Mouse (Mus musculus): Measurements from ENCODE around the gene Csf2rb.
"Not testable (repeated sequence)": the region's sequence is repeated elsewhere in the genome, so short reads cannot be mapped to it uniquely, and the experiment has no call there.

Csf2rb gene

GRCm38 (mm10) chr15:78325671-78326339 is at the start of gene Csf2rb:
Gene Csf2rb, plus strand, starts transcription at chr15:78325752.
- no peak for DNase-seq (ENCODE audit: low read depth, low spot score)

GRCm38 (mm10) chr15:78278308-78278707 is 47.2 kb upstream of the Csf2rb start:
- no peak for DNase-seq (ENCODE audit: low read depth, low spot score)

- no peak for DNase-seq (ENCODE audit: low read depth, low spot score)
Observed at GRCm38 (mm10) chr15:78287941-78288340, 37.6 kb upstream of the Csf2rb start.

- DNase-seq (ENCODE audit: low read depth, low spot score), result not testable (repeated sequence)
Observed at GRCm38 (mm10) chr15:78289775-78290174, 35.8 kb upstream of the Csf2rb start.

GRCm38 (mm10) chr15:78293228-78293627 is 32.3 kb upstream of the Csf2rb start:
- DNase-seq (ENCODE audit: low read depth, low spot score), result not testable (repeated sequence)

DNA sequence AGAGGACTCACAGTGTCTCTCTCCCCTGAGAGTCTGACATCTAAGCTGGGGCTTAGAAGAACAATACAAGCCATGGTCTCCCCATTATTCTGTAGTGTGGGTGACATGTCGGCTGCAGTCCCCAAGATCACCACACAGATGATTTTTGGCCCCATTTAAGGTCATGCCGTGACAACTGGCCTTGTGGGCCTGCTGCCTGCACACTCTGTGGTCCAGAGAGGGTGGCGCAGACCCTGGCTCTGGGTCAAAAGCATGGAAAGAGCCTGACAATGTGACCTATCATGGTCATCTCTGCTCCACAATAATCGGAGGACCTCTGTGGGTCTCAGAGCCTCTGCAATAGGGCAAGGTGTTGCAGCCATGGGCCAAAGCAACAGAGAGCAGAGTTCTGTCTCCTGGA is 31.8 kb upstream of the Csf2rb start:
- DNase-seq (ENCODE audit: low read depth, low spot score), result no peak

- DNase-seq (ENCODE audit: low read depth, low spot score), result no peak
Observed at GRCm38 (mm10) chr15:78298558-78298957, 27.0 kb upstream of the Csf2rb start.

DNA sequence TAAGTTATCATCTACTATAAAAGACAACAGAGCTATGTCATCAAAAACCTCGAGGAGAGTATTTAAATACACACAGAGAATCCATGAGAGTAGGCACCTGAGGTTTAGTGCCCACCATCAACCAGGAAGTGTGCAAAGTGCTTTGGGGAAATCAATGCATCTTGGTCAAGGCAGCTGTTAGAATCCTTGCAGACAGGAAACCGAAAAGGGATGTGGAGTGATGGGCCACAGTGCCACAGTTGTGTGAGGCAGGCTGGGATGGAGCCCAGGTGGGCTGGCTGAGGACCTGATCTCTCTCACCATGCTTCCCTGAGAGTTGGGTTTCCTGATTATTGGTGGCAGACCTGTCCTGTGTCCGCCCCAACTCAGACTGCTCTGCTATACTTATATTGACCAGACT is 25.9 kb upstream of the Csf2rb start:
- DNase-seq (ENCODE audit: low read depth, low spot score), result no peak

GRCm38 (mm10) chr15:78300773-78301172 is 24.8 kb upstream of the Csf2rb start:
- DNase-seq (ENCODE audit: low read depth, low spot score), result peak; percentile 6

- DNase-seq (ENCODE audit: low read depth, low spot score), result no peak
Observed at GRCm38 (mm10) chr15:78302718-78303117, 22.8 kb upstream of the Csf2rb start.

DNA sequence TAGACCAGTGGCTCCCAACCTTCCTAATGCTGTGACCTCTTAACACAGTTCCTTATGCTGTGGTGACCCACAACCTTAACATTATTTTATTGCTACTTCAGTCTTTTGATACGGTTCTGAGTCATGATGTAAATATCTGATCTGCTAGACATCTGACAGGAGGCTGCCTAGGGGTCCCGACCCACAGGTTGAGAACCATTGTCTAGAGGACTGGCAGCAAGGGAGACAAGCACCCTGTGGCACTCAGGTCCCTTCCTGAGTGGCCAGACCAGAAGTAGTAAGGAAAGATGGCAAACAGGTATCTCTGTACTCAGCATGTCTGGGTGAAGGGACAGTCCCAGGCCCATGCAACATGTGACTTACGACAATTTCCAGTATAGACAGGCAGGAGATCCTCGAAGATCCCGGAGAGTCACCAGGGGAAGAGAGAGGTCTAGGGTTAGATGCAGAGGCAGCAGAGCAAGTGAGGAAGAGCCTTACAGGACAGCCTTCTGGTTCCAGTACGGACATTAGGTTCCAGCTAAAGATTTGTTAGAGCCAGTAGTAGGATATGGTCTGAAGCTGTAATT is 21.8 kb upstream of the Csf2rb start:
- no peak for DNase-seq (ENCODE audit: low read depth, low spot score)

DNA sequence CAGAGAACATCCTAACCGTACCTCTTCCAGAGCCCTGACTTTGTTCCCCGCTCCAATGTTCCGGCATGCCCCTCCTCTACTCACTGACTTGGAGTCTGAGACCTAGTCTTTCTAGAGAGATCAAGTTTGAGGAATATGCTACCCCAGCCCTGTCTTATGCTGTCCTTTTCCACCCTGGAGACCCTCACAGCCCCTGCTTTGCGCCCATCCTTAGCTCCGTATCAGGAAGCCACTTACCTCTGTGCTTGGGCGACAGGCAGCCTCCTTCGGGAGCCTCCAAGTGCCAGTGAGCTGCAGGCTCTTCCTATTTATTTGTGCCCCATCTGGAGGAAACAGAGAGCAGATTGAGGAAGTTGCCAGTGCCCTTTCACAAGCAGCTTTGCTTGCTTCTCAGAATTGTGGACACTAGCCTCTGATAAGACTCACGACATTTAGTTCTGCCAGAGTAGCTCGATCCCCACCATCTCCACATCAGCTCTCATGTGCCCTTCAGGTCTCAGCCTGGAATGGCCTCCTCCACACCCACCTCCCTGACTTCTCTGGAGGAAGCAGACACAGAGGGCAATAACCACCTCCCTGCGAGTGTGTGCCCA is 20.1 kb upstream of the Csf2rb start, which contains the start of gene Csf2rb2:
Gene Csf2rb2, minus strand, starts transcription at position 381 of the 593 bp plus-strand sequence.
- DNase-seq (ENCODE audit: low read depth, low spot score), result no peak

DNA sequence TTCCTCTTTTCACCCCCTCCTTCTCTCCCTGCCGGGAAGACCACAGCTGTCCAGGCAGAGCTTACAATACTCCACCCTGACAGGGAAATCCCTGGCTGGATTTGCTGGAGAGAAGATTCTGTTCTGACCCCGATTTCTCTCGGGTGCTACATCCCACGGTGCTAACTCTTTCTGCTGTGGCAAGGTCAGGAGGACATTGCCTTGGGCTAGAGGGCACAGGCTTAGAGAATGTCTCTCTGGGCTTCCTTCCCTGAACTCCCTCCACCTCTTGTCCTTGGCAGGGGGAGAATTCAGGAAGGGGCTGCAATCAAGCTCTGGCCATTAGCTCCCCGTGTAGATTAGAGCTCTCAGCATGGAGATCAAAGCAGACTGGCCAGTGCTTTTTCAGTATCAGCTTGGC is 15.7 kb upstream of the Csf2rb start:
- no peak for DNase-seq (ENCODE audit: low read depth, low spot score)

DNA sequence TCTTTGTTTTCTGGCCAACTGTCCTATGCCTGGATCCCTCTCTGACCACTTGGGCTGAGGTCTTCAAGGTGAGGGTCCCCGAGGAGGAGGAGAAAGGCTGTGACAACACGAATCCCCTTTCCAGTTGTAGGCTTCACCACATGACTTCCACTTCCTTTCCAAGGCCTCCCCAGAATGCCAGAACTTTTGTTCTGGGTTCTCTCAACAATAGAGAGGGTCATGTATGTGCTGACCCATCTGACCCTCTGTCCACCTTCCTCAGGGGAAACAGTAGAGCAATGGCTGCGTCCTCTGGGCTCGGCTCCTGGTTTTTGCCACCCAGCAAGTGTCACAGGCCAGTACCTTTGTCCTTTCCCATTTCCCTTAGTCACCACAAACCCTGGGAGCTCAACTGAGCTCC is 14.6 kb upstream of the Csf2rb start:
- no peak for DNase-seq (ENCODE audit: low read depth, low spot score)

GRCm38 (mm10) chr15:78312421-78313233 is 12.9 kb upstream of the Csf2rb start:
- not testable (repeated sequence) for DNase-seq (ENCODE audit: low read depth, low spot score)

GRCm38 (mm10) chr15:78313659-78314058 is 11.9 kb upstream of the Csf2rb start:
- DNase-seq (ENCODE audit: low read depth, low spot score), result not testable (repeated sequence)

GRCm38 (mm10) chr15:78318338-78319171 is 7.0 kb upstream of the Csf2rb start:
- DNase-seq (ENCODE audit: low read depth, low spot score), result not testable (repeated sequence)

DNA sequence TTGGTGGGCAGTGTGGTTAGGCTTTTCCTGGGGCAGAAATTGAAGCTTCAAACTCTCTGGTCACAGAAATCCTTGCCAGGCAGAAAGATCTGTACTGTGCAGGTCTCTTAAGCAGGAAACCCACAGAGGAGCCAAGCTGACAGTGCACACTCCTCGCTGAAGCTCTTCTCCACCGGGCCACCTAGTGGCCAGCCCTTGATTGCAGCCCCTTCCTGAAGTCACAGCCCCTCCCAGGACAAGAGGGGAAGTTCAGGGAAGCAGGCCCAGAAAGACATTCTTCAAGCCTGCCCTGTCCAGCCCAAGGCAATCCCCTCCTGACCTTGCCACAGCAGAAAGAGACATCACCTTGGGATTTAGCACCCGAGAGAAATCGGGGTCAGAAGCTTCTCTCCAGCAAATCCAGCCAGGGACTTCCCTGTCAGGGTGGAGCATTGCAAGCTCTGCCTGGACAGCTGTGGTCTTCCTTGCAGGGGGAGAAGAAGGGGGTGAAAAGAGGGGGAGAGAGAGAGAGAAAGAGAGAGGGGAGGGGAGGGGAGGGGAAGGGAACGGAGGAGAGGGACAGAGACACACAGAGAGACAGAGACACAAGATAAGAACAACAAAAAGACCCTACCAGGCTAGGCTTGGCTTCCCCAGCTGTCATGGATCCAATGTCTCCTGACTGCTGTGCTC is 4.6 kb upstream of the Csf2rb start:
- peak; percentile 65 for DNase-seq (ENCODE audit: low read depth, low spot score)

GRCm38 (mm10) chr15:78323366-78323765 is 2.2 kb upstream of the Csf2rb start:
- DNase-seq (ENCODE audit: low read depth, low spot score), result no peak

- DNase-seq (ENCODE audit: low read depth, low spot score), result no peak
Observed at GRCm38 (mm10) chr15:78324294-78324693, 1.3 kb upstream of the Csf2rb start.

DNA sequence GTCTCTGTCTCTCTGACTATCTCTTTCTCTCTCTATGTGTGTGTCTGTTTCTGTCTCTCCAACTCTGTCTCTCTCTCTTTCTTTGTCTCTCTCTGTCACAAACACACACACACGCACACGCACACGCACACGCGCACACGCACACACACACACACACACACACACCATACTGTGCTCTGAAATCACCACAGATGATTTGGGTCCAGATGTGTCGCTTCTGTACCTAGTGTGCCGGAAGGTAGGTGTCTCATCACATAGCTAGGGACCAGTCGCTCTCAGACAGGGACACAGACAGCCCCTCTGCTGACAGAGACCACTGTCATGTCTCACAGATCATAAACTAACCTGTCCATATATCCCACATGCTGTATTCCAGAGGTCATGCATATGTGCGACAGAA is 1.2 kb downstream of the Csf2rb start:
- DNase-seq (ENCODE audit: low read depth, low spot score), result no peak

All from CD4-positive, CD25-positive, alpha-beta regulatory T cell, adult 2 months (primary cell).